Comparison of ENCODE assay signal across 7 mouse cellular contexts in genomic region chr1:75445751-75446611, GRCm38 (mm10). TPM values are rescaled to one million over a fixed set of nuclear protein-coding genes. Genes with fewer than 3 reads are reported as not detected.
DNase-seq lines count a peak whose midpoint lies in the region; ATAC-seq lines count a peak whose summit lies in the region.

No protein-coding gene starts in this region.

- peaks cover 32% of the 10 kb centered on the region for H3K27me3 ChIP-seq in hindbrain, embryonic 13.5 days

- 0 out of 2 replicates have a peak overlapping the region, but pooled peaks have one; percentile 1 for H3K4me3 ChIP-seq in hindbrain, embryonic 13.5 days

- WGBS in hindbrain, embryonic 13.5 days = 1% methylated on average over 22 of the region's 22 CpGs

- peak overlapping the region; percentile 37 for H3K4me2 ChIP-seq in hindbrain, embryonic 13.5 days

- no peaks in the 10 kb centered on the region for H3K9me3 ChIP-seq in hindbrain, embryonic 13.5 days

- DNase-seq in T-cell, adult 2 months (ENCODE audit: low spot score) = peak; percentile 63
- DNase-seq in cerebellum, adult 9-11 months = peak; percentile 90
- DNase-seq in frontal cortex, postnatal 36 days (ENCODE audit: low spot score in 2 of 2) = peak; percentile 72 to 75
- peak; percentile 72 to 74 for DNase-seq in layer of hippocampus, postnatal 36 days
- peak; percentile 75 to 83 for DNase-seq in lung, postnatal 4 days
- peak; percentile 61 for DNase-seq in right cerebral cortex, postnatal 25 days

- peaks cover 100% of the 10 kb centered on the region for H3K4me1 ChIP-seq in hindbrain, embryonic 13.5 days (replicated peaks)

- no peaks in the 10 kb centered on the region for H3K36me3 ChIP-seq in hindbrain, embryonic 13.5 days

- peak overlapping the region; percentile 51; the same call in 1 of the 2 replicates for H3K9ac ChIP-seq in hindbrain, embryonic 13.5 days

- peak; percentile 7; the same call in 1 of the 2 replicates for ATAC-seq in hindbrain, embryonic 13.5 days (ENCODE audit: low FRiP score)

- H3K27ac ChIP-seq in hindbrain, embryonic 13.5 days = peak overlapping the region; percentile 93

RNA-seq across cellular contexts. Expression of gene Asic4, which starts 4.3 kb away (rescaled TPM):
- 25.9 and 29.3 TPM in 2 replicates for polyA plus RNA-seq in hindbrain, embryonic 13.5 days (2015; fragmentation: Nextera tagmentation; extraction: Ambion mirVana)
- 1 to 10 TPM; 6.5 to 7.4 TPM for total RNA-seq in layer of hippocampus, postnatal 36 days (2021)

RNA-seq across cellular contexts. Expression of gene Gmppa, which starts 10.3 kb away (rescaled TPM):
- 84.0 and 84.4 TPM in 2 replicates for polyA plus RNA-seq in hindbrain, embryonic 13.5 days (2015; fragmentation: Nextera tagmentation; extraction: Ambion mirVana)
- 10 to 100 TPM; 63.6 to 73.5 TPM for total RNA-seq in layer of hippocampus, postnatal 36 days (2021)

RNA-seq across cellular contexts. Expression of gene Chpf, which starts 33.1 kb away (rescaled TPM):
- 32.4 and 33.8 TPM in 2 replicates for polyA plus RNA-seq in hindbrain, embryonic 13.5 days (2015; fragmentation: Nextera tagmentation; extraction: Ambion mirVana)
- total RNA-seq in layer of hippocampus, postnatal 36 days (2021) = 10 to 100 TPM; 76.8 to 82.8 TPM

RNA-seq across cellular contexts. Expression of gene Tmem198, which starts 33.4 kb away (rescaled TPM):
- polyA plus RNA-seq in hindbrain, embryonic 13.5 days (2015; fragmentation: Nextera tagmentation; extraction: Ambion mirVana) = 43.7 and 45.0 TPM in 2 replicates
- total RNA-seq in layer of hippocampus, postnatal 36 days (2021) = 10 to 100 TPM; 68.8 to 71.4 TPM

Comparison
In these comparisons a context has a peak if more than half of its experiments do, and no peak if none do; other contexts are left out.
1. Peak in every context shown above with its lines: DNase-seq, ATAC-seq, H3K4me3 ChIP-seq and H3K27ac ChIP-seq.